Mouse (Mus musculus): ENCODE results near the gene Memo1.
"Not testable (repeated sequence)": the region's sequence is repeated elsewhere in the genome, so short reads cannot be mapped to it uniquely, and the experiment has no call there.

The Memo1 gene

GRCm38 (mm10) chr17:74242788-74243187 lies 52.5 kb downstream of the Memo1 start:
- DNase-seq, result no peak

GRCm38 (mm10) chr17:74240322-74240721 lies 55.0 kb downstream of the Memo1 start:
- no peak for DNase-seq

DNA sequence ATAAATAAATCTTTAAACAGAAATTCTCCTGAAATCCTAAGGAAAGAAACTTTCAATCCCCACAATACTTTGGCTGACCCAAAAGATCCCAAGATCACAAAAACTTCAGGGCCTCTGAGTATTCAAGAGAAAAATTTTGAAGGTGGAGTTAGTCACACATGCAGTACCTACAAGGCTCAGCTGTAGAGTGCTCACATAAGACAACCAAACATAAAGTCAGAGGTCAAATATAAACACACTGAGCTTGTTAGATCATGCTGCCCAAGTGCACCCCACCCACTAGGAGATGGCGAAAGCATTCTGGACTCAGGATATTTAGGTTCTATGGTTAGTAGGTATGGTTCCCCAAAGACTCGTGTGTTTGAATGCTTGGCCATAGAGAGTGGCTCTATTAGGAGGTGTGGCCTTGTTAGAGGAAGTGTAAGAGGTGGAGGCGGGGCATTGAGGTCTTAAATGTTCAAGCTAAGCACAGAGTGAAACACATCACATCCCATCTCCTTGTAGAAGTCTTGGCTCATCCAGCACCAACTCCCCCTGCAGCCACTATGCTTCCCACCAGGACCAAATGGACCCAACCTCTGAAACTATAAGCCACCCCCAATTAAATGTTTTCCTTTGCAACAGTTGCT lies 67.1 kb downstream of the Memo1 start:
- DNase-seq, result no peak

GRCm38 (mm10) chr17:74217304-74217703 lies 78.0 kb downstream of the Memo1 start:
- DNase-seq, result no peak

DNA sequence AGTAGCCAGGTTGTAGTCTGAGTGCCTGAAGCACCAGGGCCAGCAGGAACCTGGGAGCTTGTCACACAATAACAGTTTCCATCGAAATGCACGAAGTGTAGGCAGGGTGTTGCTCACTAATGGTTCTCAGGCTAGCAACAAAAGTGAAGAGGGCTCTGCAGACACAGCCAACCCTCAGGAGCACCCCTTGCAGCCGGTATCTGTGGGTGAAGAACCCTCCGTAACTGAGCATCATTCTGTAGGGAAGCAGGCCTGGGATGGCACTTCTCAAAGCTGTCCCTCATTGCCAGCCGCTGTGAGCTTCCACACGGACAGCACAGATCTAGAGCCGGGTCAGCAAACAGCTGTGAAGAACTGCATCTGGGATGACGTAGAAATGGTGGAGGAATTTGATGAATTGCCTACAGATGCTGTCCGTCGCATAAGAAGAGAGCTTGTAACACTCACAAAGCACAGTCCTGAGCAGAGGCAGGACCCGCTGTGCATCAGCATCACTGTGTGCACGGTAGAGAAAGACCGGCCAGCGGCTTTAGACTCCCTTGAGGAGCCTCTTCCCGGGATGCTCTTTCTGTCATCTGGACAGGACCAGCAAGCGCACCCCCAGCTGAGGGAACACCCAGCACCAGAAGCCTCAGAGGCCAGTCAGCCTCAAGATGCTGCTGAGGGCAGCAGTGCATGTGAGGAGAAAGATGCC lies 82.3 kb downstream of the Memo1 start:
- DNase-seq, result not testable (repeated sequence)

DNA sequence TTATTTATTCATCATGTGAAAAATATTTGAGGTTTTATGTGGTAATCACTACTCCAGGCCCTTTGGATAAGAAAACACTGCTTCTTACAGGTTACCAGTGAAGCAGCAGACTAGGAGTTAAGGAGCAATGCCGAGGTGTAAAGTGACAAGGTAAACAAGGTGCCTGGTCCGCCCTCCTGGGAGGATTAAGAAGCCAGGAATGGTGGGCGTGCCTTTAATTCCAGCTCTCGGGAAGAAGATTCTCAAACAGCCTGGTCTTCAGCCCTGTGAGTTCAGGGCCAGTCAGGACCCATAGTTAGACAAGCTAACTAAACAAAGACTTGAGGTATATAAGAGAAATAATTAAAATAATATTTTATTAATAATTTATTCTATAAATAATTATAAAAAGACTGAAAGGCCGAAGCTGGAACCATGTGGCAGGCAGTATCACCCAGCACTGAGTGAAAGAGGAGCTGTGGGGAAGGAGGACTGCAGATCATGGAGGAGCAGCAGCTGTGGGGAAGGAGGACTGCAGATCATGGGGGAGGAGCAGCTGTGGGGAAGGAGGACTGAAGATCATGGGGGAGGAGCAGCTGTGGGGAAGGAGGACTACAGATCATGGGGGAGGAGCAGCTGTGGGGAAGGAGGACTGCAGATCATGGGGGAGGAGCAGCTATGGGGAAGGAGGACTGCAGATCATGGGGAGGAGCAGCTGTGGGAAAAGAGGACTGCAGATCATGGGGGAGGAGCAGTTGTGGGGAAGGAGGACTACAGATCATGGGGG lies 86.0 kb downstream of the Memo1 start:
- no peak for DNase-seq

GRCm38 (mm10) chr17:74195943-74196342 lies 99.4 kb downstream of the Memo1 start:
- DNase-seq, result peak; percentile 38

- DNase-seq, result no peak
Observed at GRCm38 (mm10) chr17:74194755-74195154, 100.6 kb downstream of the Memo1 start.

DNA sequence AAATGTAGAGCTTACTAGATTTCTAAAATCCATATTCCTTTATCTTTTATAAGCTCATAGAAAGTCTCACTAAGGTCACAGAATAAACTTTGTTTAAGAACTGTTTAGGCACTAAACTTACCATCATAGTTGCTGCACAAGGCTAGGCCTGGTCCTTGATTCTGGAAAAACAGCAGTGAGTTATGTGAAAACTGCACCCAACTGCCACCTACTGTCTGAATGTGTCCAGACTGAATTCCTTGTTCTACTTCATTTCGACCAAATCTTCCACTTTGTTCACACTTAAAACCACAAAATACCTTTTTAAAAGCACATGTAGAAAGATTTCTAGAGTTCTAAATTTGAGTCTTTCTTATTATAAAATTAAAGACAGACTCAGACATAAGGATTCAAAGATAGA lies 101.9 kb downstream of the Memo1 start:
- DNase-seq, result peak; percentile 10

GRCm38 (mm10) chr17:74191446-74191845 lies 103.9 kb downstream of the Memo1 start:
- DNase-seq, result no peak

GRCm38 (mm10) chr17:74186197-74186596 lies 109.1 kb downstream of the Memo1 start:
- DNase-seq, result peak; percentile 41

DNA sequence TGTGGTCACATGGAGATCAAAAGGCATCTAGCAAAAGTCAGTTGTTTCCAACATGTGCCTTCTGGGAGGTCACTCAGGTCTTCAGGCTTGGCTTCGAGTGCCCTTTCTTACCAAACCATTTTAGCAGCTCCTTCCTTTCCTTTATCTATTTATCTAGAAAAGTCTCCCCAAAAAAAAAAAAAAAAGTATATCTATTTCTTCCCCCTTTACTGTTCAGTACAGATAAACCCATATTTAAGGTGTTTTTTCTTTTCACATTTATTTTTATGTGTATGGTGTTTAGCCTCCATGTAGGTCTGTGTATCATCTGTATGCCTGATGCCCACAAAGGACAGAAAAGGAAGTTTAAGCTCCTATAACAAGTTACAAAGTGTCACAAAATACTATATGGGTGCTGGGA lies 110.6 kb downstream of the Memo1 start:
- no peak for DNase-seq

DNA sequence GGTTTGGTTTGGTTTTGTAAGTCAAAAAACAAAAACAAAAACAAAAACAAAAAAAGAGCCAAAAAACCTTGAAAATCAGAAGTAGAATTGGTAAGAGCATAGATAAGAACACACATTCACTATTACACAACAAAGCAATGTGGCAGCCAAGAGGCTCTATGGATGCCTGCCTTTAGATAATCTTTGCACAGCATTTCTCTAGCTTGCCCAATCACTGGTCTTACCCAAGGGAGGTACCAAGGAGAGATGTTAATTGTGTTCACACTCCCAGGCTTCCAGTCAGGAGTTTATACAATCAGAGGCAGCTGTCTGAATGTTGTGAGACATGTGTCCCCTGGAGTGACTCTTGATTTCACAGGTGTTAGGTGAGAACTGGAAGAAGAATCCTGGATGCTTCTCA lies 114.4 kb downstream of the Memo1 start:
- DNase-seq, result no peak

- not testable (repeated sequence) for DNase-seq
Observed at GRCm38 (mm10) chr17:74179640-74180039, 115.7 kb downstream of the Memo1 start.

GRCm38 (mm10) chr17:74173726-74174125 lies 121.6 kb downstream of the Memo1 start:
- no peak for DNase-seq

- DNase-seq, result no peak
Observed at GRCm38 (mm10) chr17:74172834-74173233, 122.5 kb downstream of the Memo1 start.

GRCm38 (mm10) chr17:74159443-74159894 lies 135.9 kb downstream of the Memo1 start:
- peak; percentile 85 for DNase-seq

GRCm38 (mm10) chr17:74158161-74158560 lies 137.2 kb downstream of the Memo1 start:
- DNase-seq, result no peak
